Mouse (Mus musculus) E14TG2a.4 (cell line): ENCODE measurements around the gene Gm18596.
"Not testable (repeated sequence)": the region's sequence is repeated elsewhere in the genome, so short reads cannot be mapped to it uniquely, and the experiment has no call there.

Experiments
- CTCF ChIP-seq: conservative IDR thresholded peaks from 2 replicates; pipeline ENCODE4 v1.5.1; 2014; ENCODE audit warnings: low read length
- NANOG ChIP-seq: IDR thresholded peaks from 2 replicates; pipeline ENCODE4 v1.6.1; 2014; ENCODE audit warnings: borderline replicate concordance, low read length, mixed read lengths
- POU5F1 ChIP-seq: IDR thresholded peaks from 2 replicates; pipeline ENCODE4 v1.6.1; 2014; ENCODE audit warnings: low read length, borderline replicate concordance

DNA sequence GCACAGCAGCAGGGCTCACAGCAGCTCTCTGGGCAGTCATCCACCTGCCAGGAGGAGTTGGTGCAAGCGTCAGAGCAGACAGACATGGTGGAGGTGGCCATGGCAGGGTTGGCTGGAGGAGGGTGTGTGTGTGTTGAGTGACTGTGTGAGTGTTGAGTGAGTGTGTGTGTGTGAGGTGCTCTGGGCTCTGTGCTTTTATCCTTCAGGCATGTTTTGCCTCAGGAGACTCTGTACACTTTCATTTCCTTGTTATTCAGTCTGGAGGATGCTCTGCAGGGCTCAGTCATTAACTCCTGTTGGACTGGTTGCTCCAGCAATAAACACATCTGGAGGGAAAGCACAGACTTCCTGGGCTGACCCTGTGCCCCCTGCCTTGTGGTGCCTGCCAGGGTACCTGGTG is 8.8 kb upstream of the Gm18596 start, which contains the start of gene Gm9736:
- not testable (repeated sequence) for TF ChIP-seq CTCF, POU5F1, NANOG
